In genomic region chr14:16869221-16869620, GRCm38 (mm10) we compare ENCODE assay signal across 25 mouse cellular contexts. TPM values are rescaled to one million over a fixed set of nuclear protein-coding genes. Genes with fewer than 3 reads are reported as not detected.
"Had no signal": no experiment of that assay in that cellular context is flagged by ENCODE, and none has a peak within 500 bp of the region (broad histone marks: within the 10 kb centered on the region; RNA-seq: fewer than 3 reads in every experiment).

No protein-coding gene starts in this region.

- H3K4me3 ChIP-seq: gastrocnemius, adult 2 months; heart, embryonic 10.5 days; heart, embryonic 12.5 days; hindbrain, embryonic 10.5 days; hindbrain, embryonic 12.5 days; intestine, embryonic 15.5 days; layer of hippocampus, adult 2 months; left cerebral cortex, adult 2 months; limb, embryonic 10.5 days; limb, embryonic 12.5 days; liver, embryonic 13.5 days; liver, embryonic 15.5 days had no signal

- DNase-seq: gastrocnemius, adult 2 months; gastrocnemius, postnatal 10 days; gastrocnemius, postnatal 25 days; heart, adult 18-20 months; heart, postnatal 10 days; heart, postnatal 4 days; liver; liver, embryonic 13.5 days; liver, postnatal 0 days had no signal

- H3K36me3 ChIP-seq: heart, embryonic 10.5 days; heart, embryonic 12.5 days; hindbrain, embryonic 10.5 days; hindbrain, embryonic 12.5 days; intestine, embryonic 15.5 days; limb, embryonic 10.5 days; limb, embryonic 12.5 days; liver, embryonic 13.5 days; liver, embryonic 15.5 days had no signal

- H3K27ac ChIP-seq: gastrocnemius, adult 2 months; heart, embryonic 10.5 days; hindbrain, embryonic 10.5 days; hindbrain, embryonic 12.5 days; hindbrain, embryonic 14.5 days; intestine, embryonic 15.5 days; layer of hippocampus, adult 2 months; left cerebral cortex, adult 2 months; limb, embryonic 10.5 days; limb, embryonic 12.5 days; liver, embryonic 13.5 days; liver, embryonic 15.5 days had no signal

- H3K9me3 ChIP-seq: heart, embryonic 10.5 days; heart, embryonic 12.5 days; hindbrain, embryonic 10.5 days; hindbrain, embryonic 12.5 days; intestine, embryonic 15.5 days; limb, embryonic 10.5 days; limb, embryonic 12.5 days; liver, embryonic 13.5 days; liver, embryonic 15.5 days had no signal

- ATAC-seq: forebrain, embryonic 16.5 days; hindbrain, embryonic 16.5 days; inflammation-experienced regulatory T-cells, adult 6 months; intestine, embryonic 15.5 days; intestine, postnatal 0 days; liver, postnatal 0 days had no signal

- H3K27me3 ChIP-seq: heart, embryonic 12.5 days; hindbrain, embryonic 12.5 days; intestine, embryonic 15.5 days; limb, embryonic 12.5 days; liver, embryonic 13.5 days; liver, embryonic 15.5 days had no signal

- H3K4me1 ChIP-seq: heart, embryonic 10.5 days; heart, embryonic 12.5 days; hindbrain, embryonic 10.5 days; hindbrain, embryonic 12.5 days; intestine, embryonic 15.5 days; limb, embryonic 10.5 days; limb, embryonic 12.5 days; liver, embryonic 13.5 days; liver, embryonic 15.5 days had no signal

- H3K9ac ChIP-seq: heart, embryonic 12.5 days; hindbrain, embryonic 12.5 days; hindbrain, embryonic 14.5 days; intestine, embryonic 15.5 days; limb, embryonic 12.5 days; liver, embryonic 13.5 days; liver, embryonic 15.5 days; liver, postnatal 0 days had no signal

- H3K4me2 ChIP-seq: heart, embryonic 12.5 days; hindbrain, embryonic 12.5 days; hindbrain, embryonic 14.5 days; intestine, embryonic 15.5 days; limb, embryonic 12.5 days; liver, embryonic 11.5 days; liver, embryonic 13.5 days; liver, embryonic 15.5 days had no signal

RNA-seq across cellular contexts. Expression of gene Rarb, which starts 50.3 kb away (rescaled TPM):
- polyA plus RNA-seq: inflammation-experienced regulatory T-cells, adult 6 months had no signal
